Mouse (Mus musculus) megakaryocyte, adult 5-6 weeks (primary cell): Measurements from ENCODE around the gene Phtf1. TPM values are rescaled to one million over a fixed set of nuclear protein-coding genes. Genes with fewer than 3 reads are reported as not detected.

Experiments used
- ATAC-seq: 2 replicates; pipeline ENCODE4 v1.8.0; 2016; ENCODE audit warnings: mild to moderate bottlenecking, inconsistent platforms; ENCODE audit not compliant: poor library complexity, severe bottlenecking
- total RNA-seq, 2 experiments: library from RNA; stranded (forward) in 1 of 2; stranded (reverse) in 1 of 2; fragments of 153-499, 151-499 nt in 1 of 2; fragments of 221-1000, 200-1000 nt in 1 of 2; gene quantifications; 2 replicates each; pipeline versions ENCODE4 v1.2.3 to v1.2.4; 2015 to 2017

Phtf1 gene
- total RNA-seq, 2 experiments from 2014 or later: 11.3 to 16.3 TPM

GRCm38 (mm10) chr3:104019453-104019852 is 51.5 kb downstream of the Phtf1 start:
- ATAC-seq: 0 out of 2 replicates have a peak, but pooled peaks have one; percentile 21

GRCm38 (mm10) chr3:104020101-104020500 is 52.2 kb downstream of the Phtf1 start:
- ATAC-seq: no peak

- ATAC-seq: no peak
These were observed 59.0 kb downstream of the Phtf1 start for GRCm38 (mm10) chr3:104026938-104027337.

- ATAC-seq: no peak
These were observed 64.2 kb downstream of the Phtf1 start for GRCm38 (mm10) chr3:104032086-104032485.

- no peak for ATAC-seq
These were observed 64.8 kb downstream of the Phtf1 start for GRCm38 (mm10) chr3:104032747-104033146.

GRCm38 (mm10) chr3:104059001-104059622 is 91.2 kb downstream of the Phtf1 start:
- no peak for ATAC-seq

GRCm38 (mm10) chr3:104069395-104069794 is 101.5 kb downstream of the Phtf1 start:
- ATAC-seq: no peak

Other genes with a start within 250 kb of the Phtf1 start
- 0.25 and 1.3 TPM in 2 replicates for gene Olfml3, start 230.1 kb upstream of the Phtf1 start, total RNA-seq (2015)
- gene Olfml3, start 230.1 kb upstream of the Phtf1 start, total RNA-seq (2017): 0.57 and 0.59 TPM in 2 replicates
- not detected in 2 replicates for gene Gm10964, start 228.7 kb upstream of the Phtf1 start, total RNA-seq (2015)
- not detected in 2 replicates for gene Gm10964, start 228.7 kb upstream of the Phtf1 start, total RNA-seq (2017)
- gene Hipk1, start 176.5 kb upstream of the Phtf1 start, total RNA-seq (2015): 287 and 324 TPM in 2 replicates
- gene Hipk1, start 176.5 kb upstream of the Phtf1 start, total RNA-seq (2017): 142 and 182 TPM in 2 replicates
- 33.1 and 37.1 TPM in 2 replicates for gene Dclre1b, start 158.7 kb upstream of the Phtf1 start, total RNA-seq (2015)
- gene Dclre1b, start 158.7 kb upstream of the Phtf1 start, total RNA-seq (2017): 23.4 and 24.5 TPM in 2 replicates
- gene Ap4b1, start 158.6 kb upstream of the Phtf1 start, total RNA-seq (2015): 19.2 and 20.2 TPM in 2 replicates
- 17.8 TPM in 2 replicates for gene Ap4b1, start 158.6 kb upstream of the Phtf1 start, total RNA-seq (2017)
- gene Gm43064, start 158.5 kb upstream of the Phtf1 start, total RNA-seq (2015): 0.32 and 0.45 TPM in 2 replicates
- not detected in 2 replicates for gene Gm43064, start 158.5 kb upstream of the Phtf1 start, total RNA-seq (2017)
- gene Bcl2l15, start 135.5 kb upstream of the Phtf1 start, total RNA-seq (2015): 0.30 and 0.76 TPM in 2 replicates
- 0.22 and 2.5 TPM in 2 replicates for gene Bcl2l15, start 135.5 kb upstream of the Phtf1 start, total RNA-seq (2017)
- 140 and 154 TPM in 2 replicates for gene Ptpn22, start 108.3 kb upstream of the Phtf1 start, total RNA-seq (2015)
- gene Ptpn22, start 108.3 kb upstream of the Phtf1 start, total RNA-seq (2017): 84.6 and 105 TPM in 2 replicates
- 24.0 and 31.8 TPM in 2 replicates for gene Rsbn1, start 54.0 kb upstream of the Phtf1 start, total RNA-seq (2015)
- gene Rsbn1, start 54.0 kb upstream of the Phtf1 start, total RNA-seq (2017): 29.1 and 31.1 TPM in 2 replicates